Mouse (Mus musculus): Measurements from ENCODE around the gene B4gat1.

The B4gat1 gene

GRCm38 (mm10) chr19:5060365-5061330, 22.0 kb downstream of the B4gat1 start:
- peak; percentile 62 to 87 for DNase-seq

- DNase-seq, result no peak
Observed at GRCm38 (mm10) chr19:5062041-5062440, 23.4 kb downstream of the B4gat1 start.

GRCm38 (mm10) chr19:5062446-5062845, 23.8 kb downstream of the B4gat1 start:
- no peak for DNase-seq

GRCm38 (mm10) chr19:5065104-5065503, 26.5 kb downstream of the B4gat1 start:
- DNase-seq, result peak in 1 of 2 experiments; percentile 51

GRCm38 (mm10) chr19:5067040-5067799, 28.6 kb downstream of the B4gat1 start:
- peak in 1 of 2 experiments; percentile 33 for DNase-seq

DNA sequence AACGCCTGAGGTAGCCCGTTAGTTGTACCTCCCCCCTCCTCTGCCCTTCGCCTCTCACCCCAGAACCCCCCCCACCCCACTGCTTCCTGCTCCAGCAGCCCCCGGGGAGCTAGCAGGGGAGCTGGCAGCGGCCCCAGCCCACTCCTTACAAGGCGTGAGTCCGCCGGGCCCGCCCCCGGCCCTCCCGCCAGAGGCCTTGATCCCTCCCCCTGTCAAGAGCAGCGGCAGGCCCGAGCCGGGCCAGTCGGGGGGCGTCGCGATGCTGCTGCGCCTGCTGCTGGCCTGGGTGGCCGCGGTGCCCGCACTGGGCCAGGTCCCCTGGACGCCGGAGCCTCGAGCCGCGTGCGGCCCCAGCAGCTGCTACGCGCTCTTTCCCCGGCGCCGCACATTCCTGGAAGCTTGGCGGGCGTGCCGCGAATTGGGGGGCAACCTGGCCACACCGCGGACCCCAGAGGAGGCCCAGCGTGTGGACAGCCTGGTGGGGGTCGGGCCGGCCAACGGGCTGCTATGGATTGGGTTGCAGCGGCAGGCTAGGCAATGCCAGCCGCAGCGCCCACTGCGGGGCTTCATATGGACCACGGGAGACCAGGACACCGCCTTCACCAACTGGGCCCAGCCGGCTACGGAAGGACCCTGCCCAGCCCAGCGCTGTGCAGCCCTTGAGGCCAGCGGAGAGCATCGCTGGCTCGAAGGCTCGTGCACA, 29.4 kb downstream of the B4gat1 start, which contains the start of gene Cd248:
Gene Cd248 (plus strand): TSS at position 212 of the 703 bp plus-strand sequence.
- DNase-seq, result peak; percentile 75 to 91

GRCm38 (mm10) chr19:5068570-5069234, 30.1 kb downstream of the B4gat1 start:
- no peak for DNase-seq

DNA sequence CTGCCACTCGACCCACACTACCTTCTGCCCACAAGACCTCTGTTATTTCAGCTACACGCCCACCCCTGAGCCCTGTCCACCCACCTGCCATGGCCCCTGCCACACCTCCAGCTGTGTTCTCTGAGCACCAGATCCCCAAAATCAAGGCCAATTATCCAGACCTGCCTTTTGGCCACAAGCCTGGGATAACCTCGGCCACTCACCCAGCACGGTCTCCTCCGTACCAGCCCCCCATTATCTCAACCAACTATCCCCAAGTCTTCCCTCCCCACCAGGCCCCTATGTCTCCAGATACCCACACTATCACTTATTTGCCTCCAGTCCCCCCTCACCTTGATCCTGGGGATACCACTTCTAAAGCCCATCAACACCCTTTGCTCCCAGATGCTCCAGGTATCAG, 30.9 kb downstream of the B4gat1 start:
- no peak for DNase-seq

DNA sequence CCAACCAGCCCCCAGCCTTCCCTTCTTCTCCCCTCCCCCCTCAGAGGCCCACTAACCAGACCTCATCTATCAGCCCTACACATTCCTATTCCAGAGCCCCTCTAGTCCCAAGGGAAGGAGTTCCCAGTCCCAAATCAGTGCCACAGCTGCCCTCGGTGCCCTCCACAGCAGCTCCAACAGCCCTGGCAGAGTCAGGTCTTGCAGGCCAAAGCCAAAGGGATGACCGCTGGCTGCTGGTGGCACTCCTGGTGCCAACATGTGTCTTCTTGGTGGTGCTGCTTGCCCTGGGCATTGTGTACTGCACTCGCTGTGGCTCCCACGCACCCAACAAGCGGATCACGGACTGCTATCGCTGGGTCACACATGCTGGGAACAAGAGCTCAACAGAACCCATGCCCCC, 31.4 kb downstream of the B4gat1 start:
- DNase-seq, result no peak

- no peak for DNase-seq
Observed at GRCm38 (mm10) chr19:5071077-5071476, 32.5 kb downstream of the B4gat1 start.

- DNase-seq, result peak; percentile 82 to 90
Observed at GRCm38 (mm10) chr19:5071545-5072369, 33.1 kb downstream of the B4gat1 start.

DNA sequence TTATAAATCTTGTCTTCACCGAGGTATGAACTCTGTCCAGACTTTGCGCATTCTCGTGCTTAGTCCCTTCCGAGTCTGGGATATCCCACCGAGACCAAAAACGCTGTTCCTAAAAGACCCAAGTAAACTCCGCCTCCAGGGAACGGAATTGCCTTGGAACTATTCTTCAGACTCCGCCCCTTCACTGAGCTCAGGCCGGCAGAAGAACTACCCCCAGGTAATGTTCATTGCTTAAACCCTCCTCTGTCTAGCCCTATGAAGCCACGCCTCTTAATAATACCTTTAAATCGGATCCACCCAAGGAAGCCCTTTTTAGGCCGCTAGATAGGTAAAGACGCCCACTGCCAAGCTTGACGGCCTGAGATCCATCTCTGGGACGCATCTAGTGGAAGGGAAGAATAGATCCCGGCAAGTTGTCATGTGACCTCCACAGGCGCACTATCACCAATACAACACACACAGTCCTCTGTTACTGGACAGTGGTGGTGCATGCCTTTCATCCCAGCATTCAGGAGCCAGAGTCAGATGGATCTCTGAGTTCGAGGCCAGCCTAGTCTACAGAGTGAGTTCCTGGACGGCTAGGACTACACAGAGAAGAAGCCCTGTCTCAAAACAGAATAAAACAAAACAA, 33.9 kb downstream of the B4gat1 start:
- DNase-seq, result peak in 1 of 2 experiments; percentile 42

DNA sequence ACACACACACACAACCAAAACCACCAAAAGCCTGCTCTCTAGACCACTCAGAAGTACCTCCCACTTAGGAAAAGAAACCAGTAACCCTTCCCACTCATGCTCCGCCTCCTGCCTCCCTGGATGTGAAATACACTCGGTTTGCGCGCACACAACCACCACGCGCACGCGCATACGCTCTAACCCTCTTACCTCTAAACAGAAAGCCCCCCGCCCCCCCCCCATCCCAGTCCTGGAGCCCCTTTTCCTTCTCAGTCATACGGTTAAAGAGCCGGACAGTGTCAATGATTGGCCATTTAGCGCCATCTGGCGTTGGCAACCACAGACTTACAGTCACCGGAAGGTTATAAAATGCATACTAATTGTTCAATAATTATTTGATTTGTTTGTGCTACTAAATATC, 34.4 kb downstream of the B4gat1 start:
- peak; percentile 65 to 71 for DNase-seq

GRCm38 (mm10) chr19:5073518-5073917, 34.9 kb downstream of the B4gat1 start:
- DNase-seq, result no peak

DNA sequence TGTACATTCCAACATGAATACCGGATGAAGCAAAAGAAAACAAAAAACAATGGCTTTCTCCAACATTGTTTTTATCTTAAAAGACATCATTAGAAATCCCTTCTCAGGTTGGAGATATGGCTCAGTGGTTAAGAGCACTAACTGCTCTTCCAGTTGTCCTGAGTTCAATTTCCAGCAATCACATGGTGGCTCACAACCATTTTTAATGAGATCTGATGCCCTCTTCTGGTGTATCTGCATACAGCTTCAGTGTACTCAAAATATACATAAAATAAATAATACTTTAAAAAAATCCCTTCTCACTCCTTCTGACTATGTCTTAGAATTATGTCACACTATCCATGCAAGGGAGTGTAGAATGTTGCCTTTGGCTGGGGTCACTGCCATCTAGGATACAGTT, 40.7 kb downstream of the B4gat1 start:
- no peak for DNase-seq

DNA sequence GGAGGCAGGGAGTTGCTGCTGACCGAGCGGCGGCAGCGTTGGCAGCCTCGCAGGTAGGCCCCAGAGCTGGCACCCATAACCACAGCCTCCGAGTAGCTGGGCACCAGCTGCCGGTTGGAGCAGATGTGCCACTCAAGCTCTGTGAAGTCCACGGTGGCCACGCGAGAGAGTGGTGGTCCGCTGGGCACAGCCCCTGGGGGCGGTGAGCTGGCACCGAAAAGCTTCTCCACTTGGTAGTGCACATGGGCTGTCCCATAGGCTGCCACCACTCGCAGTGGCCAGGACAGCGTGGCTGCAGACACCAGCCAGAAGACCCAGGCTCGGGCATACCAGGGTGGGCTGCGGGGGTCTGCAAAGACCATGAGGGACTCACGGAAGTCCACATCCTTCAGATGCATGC, 43.4 kb downstream of the B4gat1 start:
- no peak for DNase-seq

DNA sequence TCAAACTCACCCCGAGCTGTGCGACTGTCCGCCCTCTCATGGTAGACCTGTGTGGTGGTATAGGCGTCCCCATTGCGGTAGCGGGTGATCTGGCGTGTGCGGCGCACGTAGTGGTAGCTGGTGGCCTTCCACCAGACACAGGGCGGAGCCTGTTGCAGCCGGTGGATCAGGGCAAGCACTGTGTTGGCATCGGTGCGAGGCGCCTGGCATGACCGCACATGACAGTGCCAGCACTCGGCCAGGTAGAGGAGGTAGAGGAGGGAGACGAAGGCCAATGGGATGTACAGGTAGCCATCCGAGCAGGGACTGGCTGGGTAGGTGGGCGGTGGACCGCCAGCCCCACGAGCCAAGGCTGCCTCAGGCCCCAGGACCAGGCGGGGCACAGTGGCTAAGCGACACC, 44.0 kb downstream of the B4gat1 start:
- no peak for DNase-seq

DNA sequence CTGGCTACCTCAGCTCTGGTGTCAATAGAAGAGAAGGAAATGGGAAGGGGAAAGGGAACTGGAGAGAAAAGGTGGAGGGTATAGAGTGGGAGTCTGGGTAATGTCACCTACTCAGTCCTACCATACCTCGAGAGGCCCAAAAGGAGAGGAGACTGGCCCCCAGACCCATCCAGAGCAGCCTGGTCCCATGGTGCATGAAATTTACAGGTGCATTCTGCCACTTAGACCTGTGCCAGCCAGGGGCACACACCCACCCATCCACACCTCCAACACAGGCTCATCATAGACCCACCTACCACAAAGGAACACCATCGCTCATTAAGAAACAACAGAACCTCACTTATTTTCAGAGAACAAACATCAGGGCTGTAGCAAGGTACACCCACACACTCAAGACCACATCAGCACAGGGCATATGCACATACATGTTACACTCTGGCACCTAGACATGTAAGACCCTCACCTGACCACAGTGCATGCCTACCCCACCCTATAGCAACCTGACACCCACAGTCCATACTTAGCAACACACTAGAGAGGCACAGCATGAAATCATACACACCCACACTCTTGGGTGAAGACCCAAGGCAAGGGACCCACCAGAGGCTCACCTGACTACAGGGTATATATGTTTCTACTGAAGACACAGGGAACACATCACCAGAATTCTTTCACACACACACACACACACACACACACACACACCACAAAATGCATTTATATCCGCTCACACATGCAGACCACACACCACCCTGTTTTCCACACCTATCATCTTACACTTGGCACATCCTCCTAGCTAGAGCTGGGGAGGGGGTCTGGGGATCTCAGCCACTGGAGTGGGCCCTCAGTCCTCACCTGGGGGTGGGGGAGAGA, 45.6 kb downstream of the B4gat1 start:
- no peak for DNase-seq

DNA sequence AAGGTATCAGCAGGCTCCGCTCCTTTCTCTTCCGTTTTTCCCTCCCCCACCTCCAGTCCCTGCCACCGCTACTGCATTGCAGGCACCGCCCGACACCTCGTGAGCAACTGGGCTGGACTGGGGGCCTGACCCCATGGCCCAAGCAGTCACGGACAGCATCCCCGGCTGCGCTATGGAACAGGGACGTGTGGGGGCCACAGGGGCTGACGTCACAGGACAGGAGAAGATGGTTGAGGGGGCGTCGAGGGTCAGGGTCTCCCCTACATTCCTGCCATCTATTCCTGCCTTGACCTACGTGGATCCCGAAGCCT, 46.2 kb downstream of the B4gat1 start:
- DNase-seq, result no peak

All from lung, postnatal 4 days (tissue).